Mouse (Mus musculus) E14TG2a.4 (cell line): ENCODE data around the gene Cops7a.

Experiments
- H3K27me3 ChIP-seq: 2 replicates; pipeline ENCODE4 v1.6.1; 2014; ENCODE audit warnings: low read length, control low read depth; ENCODE audit not compliant: insufficient read depth
- H3K36me3 ChIP-seq: 2 replicates; pipeline ENCODE4 v1.6.1; 2014; ENCODE audit warnings: low read length, control low read depth; ENCODE audit not compliant: insufficient read depth
- H3K4me1 ChIP-seq: replicated peaks from 2 replicates; pipeline ENCODE4 v1.6.1; 2014; ENCODE audit warnings: low read depth, low read length, control low read depth
- H3K4me3 ChIP-seq: replicated peaks from 2 replicates; pipeline ENCODE4 v1.5.1; 2014; ENCODE audit warnings: mild to moderate bottlenecking, low read length
- H3K9me3 ChIP-seq: 2 replicates; pipeline ENCODE4 v1.6.1; 2014; ENCODE audit warnings: low read length, control low read depth
- CTCF ChIP-seq: conservative IDR thresholded peaks from 2 replicates; pipeline ENCODE4 v1.5.1; 2014; ENCODE audit warnings: low read length
- NANOG ChIP-seq: IDR thresholded peaks from 2 replicates; pipeline ENCODE4 v1.6.1; 2014; ENCODE audit warnings: borderline replicate concordance, low read length, mixed read lengths
- POU5F1 ChIP-seq: IDR thresholded peaks from 2 replicates; pipeline ENCODE4 v1.6.1; 2014; ENCODE audit warnings: low read length, borderline replicate concordance

Cops7a gene

DNA sequence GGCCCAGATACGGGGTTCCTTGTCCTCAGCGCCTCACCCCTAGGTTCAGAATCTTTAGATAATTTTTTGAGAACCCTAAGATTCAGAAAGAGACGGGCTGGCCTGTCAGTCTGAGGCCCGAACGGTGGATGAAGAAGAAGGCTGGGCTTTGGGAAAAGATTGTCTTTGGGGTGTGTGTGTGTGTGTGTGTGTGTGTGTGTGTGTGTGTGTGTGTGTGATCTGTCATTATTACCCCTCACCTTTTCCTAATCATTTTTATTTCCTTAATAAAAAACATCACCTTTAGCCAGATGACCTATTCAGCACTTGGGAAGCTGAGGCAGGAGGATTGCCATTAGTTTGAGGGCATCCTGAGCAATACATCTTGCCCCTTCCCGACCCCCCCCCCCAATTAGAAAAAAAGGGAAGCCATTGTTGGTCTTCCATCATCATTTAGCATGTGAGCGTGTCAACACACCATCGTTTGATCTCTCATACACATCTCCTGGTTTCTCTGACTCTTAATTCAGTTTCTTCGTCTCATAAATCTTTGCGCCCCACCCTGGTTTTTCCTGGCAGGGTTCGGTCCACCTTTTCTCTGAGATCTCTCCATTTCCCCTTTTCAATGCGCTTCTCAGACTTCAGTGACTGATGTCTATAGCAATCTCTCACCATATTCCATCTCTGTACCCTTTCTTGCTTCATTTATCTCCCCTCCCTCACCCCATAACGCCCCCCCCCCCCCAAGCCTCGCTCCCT, 46.3 kb downstream of the Cops7a start:
- Histone ChIP-seq H3K4me3 (peak overlapping the region; percentile 88), H3K27me3 (no peaks in the 10 kb centered on the region), H3K36me3 (peaks cover 19% of the 10 kb centered on the region), H3K4me1 (peaks cover 71% of the 10 kb centered on the region), H3K9me3 (no peaks in the 10 kb centered on the region)
- TF ChIP-seq CTCF = no peak
- TF ChIP-seq POU5F1 = no peak
- no peak for TF ChIP-seq NANOG

DNA sequence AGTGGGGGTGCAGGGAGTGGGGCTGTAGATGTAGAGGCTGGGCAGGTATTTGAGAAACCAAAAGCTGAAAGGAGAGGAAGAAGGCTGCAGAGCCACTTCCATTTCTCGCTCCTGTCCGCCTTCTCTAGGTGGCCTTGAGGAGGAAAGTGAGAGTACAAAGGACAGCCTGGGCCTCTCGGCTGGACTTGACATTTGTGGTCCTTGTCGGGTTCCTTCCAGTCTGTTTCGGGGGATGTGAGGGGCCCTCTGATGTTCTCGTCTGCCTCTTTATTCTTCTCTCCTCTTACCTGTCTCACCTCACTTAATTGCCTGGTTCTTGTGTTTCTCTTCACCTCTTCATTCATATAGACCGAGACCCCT, 47.0 kb downstream of the Cops7a start:
- Histone ChIP-seq H3K36me3 (peaks cover 26% of the 10 kb centered on the region), H3K27me3 (no peaks in the 10 kb centered on the region), H3K4me1 (peaks cover 75% of the 10 kb centered on the region), H3K4me3 (peak overlapping the region; percentile 88), H3K9me3 (no peaks in the 10 kb centered on the region)
- TF ChIP-seq POU5F1 (no peak), CTCF (no peak), NANOG (no peak)

DNA sequence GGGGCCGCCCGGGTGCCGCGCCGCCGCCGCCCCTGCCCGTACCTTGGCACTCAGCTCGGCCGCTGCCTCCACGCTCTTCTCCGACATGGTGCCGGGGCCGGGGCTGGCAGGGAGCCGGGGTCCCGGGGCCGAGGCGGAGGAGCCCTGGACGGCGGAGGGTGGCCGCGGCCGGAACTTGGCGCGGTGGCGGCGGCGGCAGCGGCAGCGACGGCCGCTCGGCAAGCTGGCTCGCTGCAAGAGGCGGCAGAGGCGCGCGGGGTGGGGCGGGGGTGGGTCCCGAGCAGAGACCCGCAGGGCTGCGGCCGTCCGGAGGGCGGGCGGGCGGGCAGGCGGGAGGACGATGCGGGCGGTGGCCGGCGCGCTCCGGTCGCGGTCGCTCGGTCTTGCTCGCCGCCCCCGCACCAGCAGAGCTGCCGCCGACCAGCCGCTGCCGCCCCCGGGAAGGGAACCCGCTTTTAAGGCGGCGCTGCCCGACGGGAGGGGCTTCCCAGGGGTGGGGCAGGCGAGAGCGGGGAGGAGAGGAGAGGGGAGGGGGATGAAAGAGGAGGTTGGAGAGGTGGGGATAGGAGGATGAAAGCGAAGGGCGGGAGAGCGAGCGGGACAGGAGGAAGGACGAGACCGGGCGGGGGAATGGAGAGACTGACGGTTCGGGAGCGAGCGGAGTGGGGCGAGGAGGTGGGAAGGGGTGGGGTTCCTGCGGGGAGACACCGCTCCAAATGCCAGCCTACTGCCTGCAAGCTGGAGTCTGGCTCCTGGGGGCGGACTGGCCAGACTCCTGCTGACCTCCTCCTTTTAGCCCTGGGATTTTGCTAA, 47.6 kb downstream of the Cops7a start:
- TF ChIP-seq POU5F1 (no peak), CTCF (no peak), NANOG (no peak)
- peaks cover 79% of the 10 kb centered on the region for H3K4me1 ChIP-seq
- H3K27me3 ChIP-seq = no peaks in the 10 kb centered on the region
- H3K4me3 ChIP-seq = peak overlapping the region; percentile 88
- peaks cover 32% of the 10 kb centered on the region for H3K36me3 ChIP-seq
- no peaks in the 10 kb centered on the region for H3K9me3 ChIP-seq

DNA sequence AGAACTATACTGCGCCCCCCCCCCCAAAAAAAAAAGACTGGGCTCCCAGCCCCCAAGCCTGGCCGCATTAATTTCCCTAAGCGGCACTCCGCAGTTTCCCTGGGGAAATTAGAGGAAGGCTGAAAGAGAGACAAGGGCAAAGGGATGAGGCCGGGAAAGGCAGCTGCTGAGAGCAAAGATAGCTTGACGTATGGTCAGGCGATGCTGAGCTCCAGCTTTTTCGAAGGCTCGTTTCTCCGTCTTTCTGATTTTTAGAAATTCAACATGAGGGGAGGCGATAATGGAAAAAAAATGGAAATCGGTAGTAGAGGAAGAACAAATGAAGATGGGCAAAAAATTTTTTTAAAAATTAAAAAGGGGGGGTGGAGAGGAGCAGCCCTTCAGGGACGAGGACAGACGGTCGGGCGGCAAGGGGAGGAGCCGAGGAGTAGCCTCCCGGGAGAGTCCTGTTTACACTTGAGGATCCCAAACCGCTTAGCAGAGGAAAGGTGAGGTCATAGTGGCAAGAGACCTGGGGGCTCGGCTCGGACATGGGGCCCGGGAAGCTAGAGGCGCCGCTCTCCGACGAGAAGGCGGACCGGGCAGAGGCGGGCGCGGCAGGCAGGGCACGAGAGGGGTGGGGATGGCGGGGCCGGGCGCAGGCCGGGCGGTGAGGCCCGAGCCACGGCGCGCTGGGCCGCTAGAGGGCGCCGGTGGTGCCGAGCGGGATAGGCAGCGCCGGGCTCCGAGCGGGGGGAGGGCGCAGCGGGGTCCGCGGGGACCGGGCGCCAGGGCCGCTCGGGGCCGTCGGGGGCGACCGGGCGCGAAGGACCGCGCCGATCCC, 48.4 kb downstream of the Cops7a start:
- H3K27me3 ChIP-seq = no peaks in the 10 kb centered on the region
- peak overlapping the region; percentile 88 for H3K4me3 ChIP-seq

DNA sequence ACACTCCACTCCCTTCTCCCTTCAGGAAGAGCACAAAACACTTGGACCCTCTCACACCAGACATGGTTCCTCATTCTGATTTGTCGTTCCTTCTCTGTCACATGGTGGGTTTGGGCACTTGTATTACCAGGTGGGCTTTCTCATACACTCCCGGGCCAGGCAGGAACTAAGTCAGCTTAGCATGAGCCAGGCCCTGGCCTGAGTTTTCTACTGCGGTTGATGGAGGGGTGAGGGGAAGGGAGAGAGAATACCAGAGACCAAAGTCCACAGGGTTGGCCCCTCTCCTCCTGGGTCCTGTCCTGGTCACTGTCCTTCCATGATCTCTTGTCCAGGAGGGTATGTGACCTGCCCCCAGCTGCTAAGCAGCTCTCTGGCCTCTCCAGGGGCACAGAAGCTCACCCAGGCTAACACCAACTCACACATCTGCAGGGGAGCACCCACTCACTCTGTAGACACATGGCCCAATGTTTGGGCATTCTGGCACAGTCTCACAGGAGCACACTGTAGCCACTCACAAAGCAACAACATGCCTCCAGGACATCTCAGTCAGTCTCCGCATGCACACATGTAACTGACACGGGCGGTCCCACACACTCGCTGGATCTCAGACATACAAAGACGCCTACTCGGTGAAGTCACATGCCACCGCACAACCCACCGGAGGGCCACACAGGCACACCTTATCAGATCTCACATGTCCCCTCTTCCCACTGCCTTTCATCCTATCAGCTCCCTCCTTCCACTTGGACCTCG, 49.2 kb downstream of the Cops7a start:
- Histone ChIP-seq H3K27me3 (no peaks in the 10 kb centered on the region), H3K9me3 (no peaks in the 10 kb centered on the region), H3K36me3 (peaks cover 36% of the 10 kb centered on the region), H3K4me1 (peaks cover 83% of the 10 kb centered on the region), H3K4me3 (peak overlapping the region; percentile 88)
- TF ChIP-seq NANOG = no peak

More for the DNA sequence above, 48.4 kb downstream of the Cops7a start:
- peaks cover 83% of the 10 kb centered on the region for H3K4me1 ChIP-seq
- H3K36me3 ChIP-seq = peaks cover 36% of the 10 kb centered on the region
- H3K9me3 ChIP-seq = no peaks in the 10 kb centered on the region
- TF ChIP-seq CTCF (no peak), NANOG (no peak), POU5F1 (no peak)

DNA sequence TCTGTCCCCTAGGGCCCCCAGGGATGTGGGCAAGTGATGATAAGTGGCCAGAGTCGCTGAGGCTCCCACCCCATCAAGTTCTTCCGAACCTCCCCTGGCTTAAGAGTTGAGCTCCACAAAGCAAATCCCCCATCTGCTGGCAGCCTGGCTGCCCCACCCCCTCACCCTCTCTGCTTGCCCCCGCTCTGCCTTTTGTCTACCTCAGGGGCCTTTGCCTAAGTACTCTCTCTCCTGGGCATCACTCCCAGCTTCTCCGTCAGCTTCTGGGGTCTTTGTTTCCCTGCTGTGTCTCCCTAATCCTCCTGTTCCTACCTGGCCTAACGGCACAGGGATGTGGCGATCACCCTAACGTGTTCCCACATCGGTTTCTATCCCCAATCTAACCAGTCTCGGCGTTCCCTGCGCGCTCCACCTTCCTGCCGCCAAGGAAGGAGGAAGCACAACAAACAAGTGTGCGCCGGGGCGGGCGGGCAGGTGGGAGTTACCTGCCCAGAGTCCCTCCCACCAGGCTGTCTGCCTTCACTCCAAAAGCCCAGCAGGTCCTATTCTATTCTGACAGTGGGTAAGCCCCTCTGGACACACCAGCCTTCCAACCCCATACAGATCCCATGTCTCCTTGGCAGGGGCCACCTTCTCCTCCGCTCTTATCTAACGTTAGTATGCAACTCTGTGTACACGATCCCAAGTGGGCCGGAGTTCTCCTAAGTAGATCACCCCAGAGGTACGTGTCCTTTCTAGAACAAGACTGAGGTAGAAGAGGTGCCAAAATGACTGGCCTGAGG, 50.0 kb downstream of the Cops7a start:
- Histone ChIP-seq H3K36me3 (peaks cover 36% of the 10 kb centered on the region), H3K27me3 (peaks cover 6% of the 10 kb centered on the region)
- TF ChIP-seq CTCF (no peak), POU5F1 (no peak), NANOG (no peak)

DNA sequence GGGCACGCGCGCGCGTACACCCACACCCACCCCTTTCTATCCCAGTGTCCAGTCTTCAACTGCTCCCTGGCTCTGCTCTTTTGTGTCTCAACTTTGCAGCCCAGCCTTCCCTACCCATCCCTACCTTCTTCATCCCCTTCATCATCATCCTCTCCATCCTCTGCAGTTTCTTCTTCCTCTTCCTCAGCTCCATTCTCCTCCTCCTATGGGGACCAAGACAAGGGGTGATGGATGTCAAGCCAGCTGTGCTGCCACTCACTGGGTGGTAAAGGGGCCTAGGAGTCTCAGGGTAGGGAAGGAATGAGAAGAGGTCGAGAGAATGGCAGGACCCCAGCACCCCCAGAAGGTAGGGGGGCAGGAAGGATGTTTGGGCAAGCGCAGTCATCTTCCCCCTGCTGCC, 50.8 kb downstream of the Cops7a start:
- no peaks in the 10 kb centered on the region for H3K9me3 ChIP-seq
- no peak for TF ChIP-seq POU5F1
- no peak for TF ChIP-seq CTCF
- TF ChIP-seq NANOG = no peak
- H3K4me1 ChIP-seq = peaks cover 87% of the 10 kb centered on the region
- peaks cover 36% of the 10 kb centered on the region for H3K36me3 ChIP-seq
- peaks cover 11% of the 10 kb centered on the region for H3K27me3 ChIP-seq
- H3K4me3 ChIP-seq = peak overlapping the region; percentile 88

More for the DNA sequence above, 50.0 kb downstream of the Cops7a start:
- Histone ChIP-seq H3K4me3 (peak overlapping the region; percentile 88), H3K9me3 (no peaks in the 10 kb centered on the region), H3K4me1 (peaks cover 83% of the 10 kb centered on the region)
